Mouse (Mus musculus) neural tube, embryonic 14.5 days (tissue): ENCODE data around the gene Ccdc42. TPM values are rescaled to one million over a fixed set of nuclear protein-coding genes. Genes with fewer than 3 reads are reported as not detected.

Experiments
- ATAC-seq: fragments of 200-750 bp; cut with Nextera tagmentation; 2 replicates; pipeline ENCODE4 v1.8.0; 2017; ENCODE audit warnings: low read depth, mild to moderate bottlenecking, moderate TSS enrichment, moderate library complexity
- H3K27ac ChIP-seq: fragments of 300-500 bp; sonication (generic); 2 replicates; pipeline ENCODE4 v1.5.1; 2014; ENCODE audit warnings: low read depth, mild to moderate bottlenecking, control low read depth, low read length, moderate library complexity, mixed read lengths
- H3K27me3 ChIP-seq: fragments of 300-500 bp; sonication (generic); 2 replicates; pipeline ENCODE4 v1.6.1; 2014; ENCODE audit warnings: low read length; ENCODE audit not compliant: control insufficient read depth, insufficient read depth
- H3K36me3 ChIP-seq: fragments of 300-500 bp; sonication (generic); 2 replicates; pipeline ENCODE4 v1.6.1; 2014; ENCODE audit warnings: low read length, mixed read lengths; ENCODE audit not compliant: control insufficient read depth, insufficient read depth
- H3K4me1 ChIP-seq: fragments of 300-500 bp; sonication (generic); 2 replicates; pipeline ENCODE4 v1.6.1; 2014; ENCODE audit warnings: low read length; ENCODE audit not compliant: control insufficient read depth, insufficient read depth
- H3K4me2 ChIP-seq: fragments of 300-500 bp; sonication (generic); 2 replicates; pipeline ENCODE4 v1.6.1; 2014; ENCODE audit warnings: mild to moderate bottlenecking, low read depth, low read length, control low read depth
- H3K4me3 ChIP-seq: fragments of 300-500 bp; sonication (generic); 2 replicates; pipeline ENCODE4 v1.5.1; 2014; ENCODE audit warnings: low read depth, low read length, control low read depth, mixed read lengths
- H3K9ac ChIP-seq: fragments of 300-500 bp; sonication (generic); replicated peaks from 2 replicates; pipeline ENCODE4 v1.6.1; 2014; ENCODE audit warnings: low read depth, mild to moderate bottlenecking, control low read depth, low read length, mixed read lengths
- H3K9me3 ChIP-seq: fragments of 300-500 bp; sonication (generic); 2 replicates; pipeline ENCODE4 v1.6.1; 2016; ENCODE audit warnings: low read length; ENCODE audit not compliant: control insufficient read depth
- WGBS: fragments of 180-500 bp; shearing (Covaris S2); extraction: QIAGEN DNeasy Blood & Tissue Kit; methylation state at CpG from one replicate; pipeline ENCODE4 v1.1.7; 2014; 5-methylcytosine and 5-hydroxymethylcytosine counted together
- polyA plus RNA-seq: library from polyadenylated mRNA; unstranded; fragments of >200 nt; fragmentation: Nextera tagmentation; extraction: Ambion mirVana; gene quantifications from 2 replicates; pipeline ENCODE4 v1.2.1, GENCODE M21; 2014

Ccdc42 gene
- polyA plus RNA-seq, 1 experiment from 2014 or later, result not detected

DNA sequence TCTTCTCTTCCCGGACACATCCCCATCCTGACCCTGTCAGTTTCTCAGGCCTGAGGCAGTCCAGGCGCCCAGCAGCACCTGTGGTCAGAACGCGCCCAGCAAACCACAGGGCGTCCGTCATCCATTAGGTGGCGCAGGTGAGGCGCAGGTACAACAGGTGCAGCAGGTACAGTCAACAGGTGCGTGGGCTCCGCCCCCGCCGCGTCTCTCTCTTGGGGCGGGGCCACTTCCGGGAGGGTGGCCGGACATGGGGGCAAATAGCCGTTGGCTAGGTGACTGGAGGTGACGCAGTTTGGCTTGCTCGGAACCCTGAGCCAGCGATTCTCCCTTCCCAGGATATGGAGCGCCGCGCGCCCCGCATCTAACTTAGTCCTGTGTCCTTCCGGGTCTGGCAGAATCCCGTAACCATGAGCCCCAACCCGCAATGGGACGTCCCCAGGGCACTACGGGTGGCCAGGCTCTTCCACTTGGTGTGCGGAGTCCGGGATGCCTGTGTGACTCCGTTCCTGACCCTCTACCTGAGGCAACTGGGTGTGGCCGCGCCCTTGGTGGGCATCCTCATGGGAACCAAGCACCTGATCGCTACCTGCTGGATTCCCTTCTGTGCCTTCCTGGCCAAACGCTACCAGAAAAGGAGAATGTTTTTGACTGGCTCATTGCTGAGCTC lies 30.8 kb upstream of the Ccdc42 start, which contains the start of gene Mfsd6l:
Gene Mfsd6l (plus strand): TSS at position 269 of the 667 bp plus-strand sequence.
- 9% methylated on average over 37 of the region's 37 CpGs for whole genome bisulfite sequencing
- Histone ChIP-seq H3K27ac (no peak within 1 kb of the TSS), H3K4me3 (no peak within 1 kb of the TSS), H3K4me2 (peak within 1 kb of the TSS; percentile 31), H3K36me3 (no peaks in the 10 kb centered on the region), H3K9me3 (no peaks in the 10 kb centered on the region), H3K4me1 (peaks cover 4% of the 10 kb centered on the region; the same call in 1 of the 2 replicates), H3K9ac (no peak within 1 kb of the TSS), H3K27me3 (peaks cover 4% of the 10 kb centered on the region; the same call in 1 of the 2 replicates)
- no peak for ATAC-seq

DNA sequence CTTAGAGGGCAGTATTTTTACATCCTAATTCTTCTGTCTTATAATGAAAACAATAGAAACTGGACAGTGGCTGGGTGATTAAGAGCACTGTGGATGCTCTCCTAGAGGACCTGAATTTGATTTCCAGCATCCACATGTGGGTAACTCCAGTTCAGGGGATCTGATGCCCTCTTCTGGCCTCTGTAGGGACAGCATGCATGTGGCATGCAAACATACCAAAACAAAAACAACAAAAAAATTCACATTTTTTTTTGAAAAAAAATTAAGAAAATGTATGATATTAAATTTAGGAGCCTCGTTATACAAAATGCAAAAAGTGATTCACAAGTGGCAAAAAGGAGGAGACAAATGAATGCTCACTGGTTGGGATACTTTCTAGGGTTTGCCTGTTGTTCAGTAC lies 27.3 kb upstream of the Ccdc42 start:
- 55% methylated on average over 1 of the region's 1 CpGs for WGBS
- Histone ChIP-seq H3K4me3 (no peak overlapping the region), H3K9me3 (no peaks in the 10 kb centered on the region), H3K4me2 (no peak overlapping the region), H3K27me3 (peaks cover 4% of the 10 kb centered on the region; the same call in 1 of the 2 replicates), H3K9ac (no peak overlapping the region), H3K27ac (no peak overlapping the region), H3K36me3 (no peaks in the 10 kb centered on the region), H3K4me1 (peaks cover 4% of the 10 kb centered on the region; the same call in 1 of the 2 replicates)
- no peak for ATAC-seq

DNA sequence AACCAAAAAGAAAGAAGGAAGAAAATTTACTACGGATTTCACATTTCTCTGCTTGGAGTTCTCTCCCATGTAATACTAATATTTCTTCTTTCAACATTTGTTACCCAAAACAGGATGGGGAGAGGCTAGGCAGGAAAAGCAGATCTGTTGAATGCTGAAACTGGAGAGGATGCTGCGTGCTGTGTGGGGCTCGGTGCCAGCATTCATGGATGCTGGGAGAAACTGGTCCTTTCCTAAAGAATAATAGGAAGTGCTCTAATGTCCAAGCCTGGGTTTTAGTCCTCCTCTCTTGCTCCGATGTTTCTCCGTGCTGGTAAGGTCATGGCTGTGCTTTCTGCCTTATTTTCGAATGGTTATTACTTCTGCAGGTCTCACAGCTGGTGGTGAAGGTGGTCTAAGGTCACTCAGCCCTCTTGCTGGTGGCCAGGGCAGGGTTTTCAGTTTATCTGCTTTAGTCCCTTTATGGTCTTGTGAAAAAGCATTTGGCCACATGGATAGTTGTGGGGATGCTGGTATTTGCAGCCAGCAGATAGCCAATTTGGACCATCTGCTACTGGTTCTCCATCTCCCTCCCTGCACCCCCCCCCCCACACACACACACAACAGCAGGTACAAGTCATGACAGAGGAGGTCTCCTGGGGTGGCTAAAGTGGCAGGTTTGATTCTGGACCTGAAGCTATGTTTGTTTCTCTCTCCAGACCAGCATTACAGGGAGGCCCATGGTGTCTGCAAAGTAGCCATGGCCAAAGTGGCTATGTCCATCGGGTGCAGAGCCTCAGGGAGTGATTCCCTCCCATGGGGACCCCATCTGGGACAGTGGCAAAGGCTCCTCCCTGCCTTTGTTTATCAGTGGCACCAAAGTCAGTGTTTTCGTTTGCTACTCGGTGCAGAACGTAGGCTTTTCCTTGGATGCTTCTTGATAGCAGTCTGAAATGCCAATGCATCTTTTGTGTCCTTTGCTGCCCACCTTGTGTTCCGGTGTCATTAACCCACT lies 24.6 kb upstream of the Ccdc42 start:
- H3K36me3 ChIP-seq, result no peaks in the 10 kb centered on the region
- no peak overlapping the region for H3K27ac ChIP-seq
- no peaks in the 10 kb centered on the region for H3K4me1 ChIP-seq
- H3K9ac ChIP-seq, result no peak overlapping the region
- ATAC-seq, result no peak
- 80% methylated on average over 11 of the region's 11 CpGs for WGBS
- no peaks in the 10 kb centered on the region for H3K27me3 ChIP-seq
- no peaks in the 10 kb centered on the region for H3K9me3 ChIP-seq
- no peak overlapping the region for H3K4me3 ChIP-seq
- H3K4me2 ChIP-seq, result no peak overlapping the region

- Histone ChIP-seq H3K36me3 (no peaks in the 10 kb centered on the region), H3K9me3 (no peaks in the 10 kb centered on the region), H3K27ac (no peak overlapping the region), H3K4me2 (no peak overlapping the region), H3K27me3 (no peaks in the 10 kb centered on the region), H3K9ac (no peak overlapping the region), H3K4me1 (no peaks in the 10 kb centered on the region), H3K4me3 (no peak overlapping the region)
- 83% methylated on average over 13 of the region's 13 CpGs for WGBS
- no peak for ATAC-seq
These were observed 22.3 kb upstream of the Ccdc42 start for GRCm38 (mm10) chr11:68564356-68565031.

GRCm38 (mm10) chr11:68565032-68565429 lies 21.8 kb upstream of the Ccdc42 start:
- Histone ChIP-seq H3K4me2 (no peak overlapping the region), H3K27me3 (no peaks in the 10 kb centered on the region), H3K36me3 (no peaks in the 10 kb centered on the region), H3K9ac (no peak overlapping the region), H3K4me3 (no peak overlapping the region), H3K27ac (no peak overlapping the region), H3K4me1 (no peaks in the 10 kb centered on the region), H3K9me3 (no peaks in the 10 kb centered on the region)
- ATAC-seq, result no peak
- WGBS, result 91% methylated on average over 3 of the region's 3 CpGs

GRCm38 (mm10) chr11:68566447-68567059 lies 20.3 kb upstream of the Ccdc42 start:
- Histone ChIP-seq H3K9ac (no peak overlapping the region), H3K27me3 (no peaks in the 10 kb centered on the region), H3K27ac (no peak overlapping the region), H3K36me3 (no peaks in the 10 kb centered on the region), H3K9me3 (no peaks in the 10 kb centered on the region), H3K4me2 (peak overlapping the region; percentile 39), H3K4me3 (no peak overlapping the region; the same call in 1 of the 2 replicates), H3K4me1 (no peaks in the 10 kb centered on the region)
- whole genome bisulfite sequencing, result 22% methylated on average over 17 of the region's 17 CpGs
- peak; percentile 79; the same call in 1 of the 2 replicates for ATAC-seq

GRCm38 (mm10) chr11:68570861-68571260 lies 16.0 kb upstream of the Ccdc42 start:
- Histone ChIP-seq H3K27ac (no peak overlapping the region), H3K4me3 (no peak overlapping the region), H3K4me2 (no peak overlapping the region), H3K27me3 (no peaks in the 10 kb centered on the region), H3K36me3 (no peaks in the 10 kb centered on the region), H3K9me3 (no peaks in the 10 kb centered on the region), H3K4me1 (no peaks in the 10 kb centered on the region), H3K9ac (no peak overlapping the region)
- ATAC-seq, result no peak
- WGBS, result 86% methylated on average over 5 of the region's 5 CpGs

DNA sequence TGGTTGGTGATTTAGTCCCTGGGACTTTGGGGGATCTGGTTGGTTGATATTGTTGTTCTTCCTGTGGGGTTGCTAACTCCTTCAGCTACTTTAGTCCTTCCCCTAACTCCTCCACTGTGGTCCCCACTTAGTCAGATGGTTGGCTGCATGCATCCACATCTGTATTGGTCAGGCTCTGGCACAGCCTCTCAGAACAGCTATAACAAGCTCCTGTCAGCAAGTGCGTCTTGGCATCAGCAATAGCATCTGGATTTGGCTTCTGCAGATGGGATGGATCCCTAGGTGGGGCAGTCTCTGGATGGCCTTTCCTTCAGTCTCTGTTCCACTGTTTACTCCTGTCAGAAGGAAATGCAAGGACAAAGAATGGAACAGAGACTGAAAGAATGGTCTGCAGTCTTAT lies 9.7 kb upstream of the Ccdc42 start:
- Histone ChIP-seq H3K4me3 (no peak overlapping the region), H3K36me3 (no peaks in the 10 kb centered on the region), H3K9ac (no peak overlapping the region), H3K4me1 (no peaks in the 10 kb centered on the region; the same call in 1 of the 2 replicates), H3K27me3 (no peaks in the 10 kb centered on the region), H3K9me3 (no peaks in the 10 kb centered on the region), H3K27ac (no peak overlapping the region), H3K4me2 (no peak overlapping the region)
- WGBS, result 90% methylated on average over 1 of the region's 1 CpGs
- ATAC-seq, result no peak
